Mouse (Mus musculus) layer of hippocampus, adult 2 months (tissue): ENCODE data around the gene Mvk. TPM values are rescaled to one million over a fixed set of nuclear protein-coding genes. Genes with fewer than 3 reads are reported as not detected.

Source experiments
- DNase-seq, 2 experiments: peaks; one replicate each; pipeline ENCODE4 v3.0.0; 2022; ENCODE audit warnings: low spot score in 2 of 2
- H3K27ac ChIP-seq: fragments of 200-600 bp; 2 replicates; pipeline ENCODE4 v1.8.1; 2022
- H3K4me3 ChIP-seq: fragments of 200-600 bp; 2 replicates; pipeline ENCODE4 v1.8.1; 2022; ENCODE audit warnings: mild to moderate bottlenecking
- CTCF ChIP-seq: fragments of 200-600 bp; conservative IDR thresholded peaks from 2 replicates; pipeline ENCODE4 v1.8.1; 2022; ENCODE audit warnings: antibody characterized with exemption, mild to moderate bottlenecking, moderate library complexity
- total RNA-seq, 2 experiments: library from RNA; stranded (reverse); gene quantifications; 2 replicates each; pipeline ENCODE4 v1.2.3; 2021

Gene Mvk
- total RNA-seq, 2 experiments from 2014 or later: 24.8 to 25.7 TPM

- H3K4me3 ChIP-seq: no peak overlapping the region
- no peak for TF ChIP-seq CTCF
- H3K27ac ChIP-seq: no peak overlapping the region
- no peak for DNase-seq
These were observed 20.1 kb upstream of the Mvk start for GRCm38 (mm10) chr5:114423961-114424360.

GRCm38 (mm10) chr5:114426732-114427131, 17.3 kb upstream of the Mvk start:
- TF ChIP-seq CTCF: no peak
- no peak for DNase-seq
- no peak overlapping the region for H3K4me3 ChIP-seq
- no peak overlapping the region for H3K27ac ChIP-seq

GRCm38 (mm10) chr5:114428621-114429020, 15.4 kb upstream of the Mvk start:
- no peak for TF ChIP-seq CTCF
- Histone ChIP-seq H3K4me3 (no peak overlapping the region), H3K27ac (no peak overlapping the region)
- no peak for DNase-seq

- DNase-seq: no peak
- Histone ChIP-seq H3K27ac (no peak overlapping the region), H3K4me3 (no peak overlapping the region)
- no peak for TF ChIP-seq CTCF
These were observed 14.3 kb upstream of the Mvk start for GRCm38 (mm10) chr5:114429781-114430180.

- no peak overlapping the region for H3K27ac ChIP-seq
- no peak for DNase-seq
- H3K4me3 ChIP-seq: no peak overlapping the region
- no peak for TF ChIP-seq CTCF
These were observed 9.7 kb upstream of the Mvk start for GRCm38 (mm10) chr5:114434359-114434758.

GRCm38 (mm10) chr5:114435588-114435987, 8.5 kb upstream of the Mvk start:
- TF ChIP-seq CTCF: no peak
- no peak overlapping the region for H3K4me3 ChIP-seq
- no peak overlapping the region for H3K27ac ChIP-seq
- no peak for DNase-seq

GRCm38 (mm10) chr5:114444368-114444692, 261 bp downstream of the Mvk start:
- peak overlapping the region; percentile 78; the same call in 1 of the 2 replicates for H3K27ac ChIP-seq
- no peak for TF ChIP-seq CTCF
- peak overlapping the region; percentile 77 for H3K4me3 ChIP-seq
- no peak for DNase-seq

- no peak for DNase-seq
- no peak for TF ChIP-seq CTCF
- Histone ChIP-seq H3K4me3 (no peak overlapping the region), H3K27ac (no peak overlapping the region)
These were observed 4.9 kb downstream of the Mvk start for GRCm38 (mm10) chr5:114449011-114449410.

GRCm38 (mm10) chr5:114456287-114456686, 12.2 kb downstream of the Mvk start:
- Histone ChIP-seq H3K4me3 (no peak overlapping the region), H3K27ac (no peak overlapping the region)
- TF ChIP-seq CTCF: 0 out of 2 replicates have a peak, but pooled peaks have one; percentile 12
- DNase-seq: no peak

- DNase-seq: no peak
- H3K27ac ChIP-seq: no peak overlapping the region
- no peak for TF ChIP-seq CTCF
- H3K4me3 ChIP-seq: no peak overlapping the region
These were observed 13.0 kb downstream of the Mvk start for GRCm38 (mm10) chr5:114456995-114457605.

GRCm38 (mm10) chr5:114461238-114461637, 17.2 kb downstream of the Mvk start:
- peak; percentile 84 for TF ChIP-seq CTCF
- H3K4me3 ChIP-seq: no peak overlapping the region
- DNase-seq: peak; percentile 69 to 85
- H3K27ac ChIP-seq: no peak overlapping the region

GRCm38 (mm10) chr5:114462067-114463040, 18.3 kb downstream of the Mvk start:
- TF ChIP-seq CTCF: no peak
- DNase-seq: no peak
- no peak overlapping the region for H3K27ac ChIP-seq
- H3K4me3 ChIP-seq: no peak overlapping the region

- DNase-seq: no peak
- H3K27ac ChIP-seq: no peak overlapping the region
- no peak overlapping the region for H3K4me3 ChIP-seq
- TF ChIP-seq CTCF: no peak
These were observed 20.5 kb downstream of the Mvk start for GRCm38 (mm10) chr5:114464561-114464960.
